Mouse (Mus musculus): ENCODE measurements around the gene Rgs14.
A peak's percentile ranks its signal among the peaks of the same experiment; 100 is the strongest.

Rgs14 gene

DNA sequence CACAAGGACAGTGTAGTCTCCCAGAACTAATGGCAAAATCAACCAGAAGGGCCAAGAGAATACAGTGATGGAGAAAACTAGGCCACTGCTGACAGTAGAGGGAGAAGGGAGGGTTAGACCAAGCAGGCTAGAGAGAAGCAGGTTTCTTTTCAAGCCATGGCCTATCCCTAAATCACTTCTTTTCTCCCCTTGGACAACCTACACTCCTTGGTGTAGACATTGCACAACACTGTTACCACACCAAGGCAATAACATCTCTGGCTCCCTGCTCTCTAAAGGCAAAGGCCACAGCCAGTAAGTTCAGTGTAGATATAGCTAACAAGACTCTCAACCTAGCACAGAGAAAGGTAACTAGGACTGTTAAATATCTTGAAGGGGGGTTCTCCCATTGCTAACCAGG lies 8.4 kb upstream of the Rgs14 start:
- no peak for DNase-seq

DNA sequence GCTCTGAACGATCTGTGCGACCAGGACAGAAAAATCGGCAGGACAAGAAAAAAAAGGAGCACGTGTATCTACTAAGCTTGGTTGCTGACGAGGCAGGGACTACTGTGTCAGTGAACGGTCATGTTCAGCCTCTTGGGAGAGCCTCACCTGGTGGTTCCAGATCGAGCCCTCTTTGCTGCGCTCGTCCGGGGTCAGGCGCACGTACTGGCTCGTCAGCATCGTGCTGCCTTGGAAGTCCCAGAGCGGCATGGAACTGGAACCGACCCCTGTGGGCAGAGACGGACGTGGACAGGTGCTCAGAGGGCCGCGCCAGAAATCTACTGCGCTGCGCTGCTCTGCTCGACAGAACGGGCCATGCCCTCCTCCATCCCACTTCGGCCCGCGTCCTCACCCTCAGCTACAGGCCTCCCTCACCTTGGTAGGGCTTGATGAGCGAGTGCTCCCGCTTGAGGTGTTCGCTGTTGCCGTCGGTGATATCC lies 7.5 kb upstream of the Rgs14 start:
- DNase-seq: no peak

DNA sequence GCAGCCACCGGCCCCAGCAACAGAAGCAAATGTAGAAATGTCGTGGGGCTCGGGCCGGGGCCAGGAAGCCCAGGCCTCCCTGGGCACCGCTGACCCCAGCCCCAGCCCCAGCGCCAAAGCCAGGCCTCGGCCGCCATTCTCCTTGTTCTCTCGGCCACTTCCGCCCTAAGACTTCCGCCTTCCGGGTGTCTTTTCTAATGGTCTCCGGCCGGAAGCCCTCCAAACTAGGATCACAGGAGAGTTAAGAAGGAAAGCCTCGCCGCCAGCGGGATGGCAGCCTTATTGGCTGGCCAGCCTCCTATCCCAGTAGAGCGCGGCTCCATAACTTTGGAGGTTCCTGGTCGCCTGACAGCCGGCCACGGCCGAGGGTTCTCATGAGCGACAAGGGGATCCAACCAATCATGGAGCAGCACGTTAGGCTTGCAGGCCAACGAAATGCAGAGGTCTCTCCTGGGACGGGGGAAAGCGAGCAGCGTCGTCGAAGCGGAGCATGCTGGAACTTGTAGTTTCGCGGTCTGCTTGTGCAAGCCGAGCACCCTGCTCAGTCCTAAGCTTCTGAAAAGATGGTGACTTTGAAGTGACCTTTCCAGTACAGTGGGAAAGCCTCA lies 7.0 kb upstream of the Rgs14 start, which contains the start of gene Lman2:
TSS of gene Lman2 (minus strand) at position 331 of the 608 bp plus-strand sequence.
- peak; percentile 97 for DNase-seq

DNA sequence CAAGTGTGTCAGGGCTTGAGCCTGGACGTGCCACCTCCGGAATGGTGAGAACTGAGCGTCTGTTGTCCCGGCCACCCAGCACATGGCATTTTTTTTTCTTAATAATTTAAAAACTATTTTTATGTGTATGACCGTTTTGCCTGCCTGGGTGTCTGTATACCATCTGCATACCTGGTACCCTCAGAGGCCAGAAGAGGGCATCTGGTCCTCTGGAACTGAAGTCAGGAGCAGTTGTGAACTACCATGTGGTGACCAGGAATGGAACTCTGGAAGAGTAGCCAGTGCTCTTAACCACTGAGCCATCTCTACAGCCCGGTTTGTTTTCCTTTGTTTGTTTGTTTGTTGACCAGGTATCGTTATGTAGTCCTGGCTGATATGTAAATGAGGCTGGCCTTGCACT lies 1.1 kb upstream of the Rgs14 start:
- DNase-seq: no peak

DNA sequence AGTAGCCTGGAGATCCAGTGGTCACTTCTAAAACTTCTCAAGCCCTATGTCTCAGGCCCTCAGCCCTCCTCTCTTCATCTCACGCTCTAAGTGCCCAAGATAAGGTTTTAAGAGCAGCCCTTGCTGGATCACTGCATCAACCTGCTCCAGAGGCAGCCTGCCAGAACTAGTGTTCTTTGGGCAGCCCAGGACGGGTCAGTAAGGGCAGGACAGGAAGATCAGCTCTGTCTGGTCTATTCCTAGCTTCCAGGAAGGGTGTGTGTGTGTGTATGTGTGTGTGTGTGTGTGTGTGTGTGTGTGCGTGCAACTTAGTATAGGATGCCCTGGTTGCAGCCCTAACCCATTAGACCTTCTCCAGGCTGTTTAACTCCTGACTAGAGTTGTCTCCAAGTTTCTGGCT lies 702 bp downstream of the Rgs14 start:
- DNase-seq: peak; percentile 61

DNA sequence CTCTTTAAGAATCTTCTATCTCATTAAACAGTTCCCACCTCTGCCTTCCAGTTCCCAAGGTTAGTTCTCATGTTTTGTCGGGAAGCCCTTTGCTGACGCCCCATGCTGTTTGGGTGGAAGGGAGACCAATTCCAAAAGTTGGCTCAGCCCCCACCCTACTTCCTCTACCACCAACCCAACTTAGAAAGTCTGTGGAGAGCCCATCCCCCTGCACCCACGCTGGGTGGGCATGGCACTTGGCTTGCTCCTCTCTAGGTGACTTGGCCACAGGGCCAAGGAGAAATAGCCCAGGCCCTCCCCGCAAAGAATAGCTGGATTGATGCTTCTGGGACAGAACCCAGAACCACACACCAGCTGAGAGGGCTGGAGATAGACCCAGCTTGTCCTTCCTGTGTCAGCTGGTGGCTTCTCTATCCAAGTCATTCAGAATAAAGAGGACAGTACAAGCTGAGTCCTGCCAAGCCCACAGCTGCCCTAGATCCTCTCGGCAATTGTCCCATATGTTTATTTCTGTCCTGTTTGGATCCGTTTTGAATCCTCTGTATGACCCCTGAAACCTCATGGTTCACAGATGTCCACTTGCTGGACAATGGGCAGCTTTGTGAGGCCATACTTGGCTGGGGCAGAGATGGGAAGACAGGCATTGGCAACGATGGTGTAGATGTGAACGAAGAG lies 1.6 kb downstream of the Rgs14 start:
- no peak for DNase-seq

DNA sequence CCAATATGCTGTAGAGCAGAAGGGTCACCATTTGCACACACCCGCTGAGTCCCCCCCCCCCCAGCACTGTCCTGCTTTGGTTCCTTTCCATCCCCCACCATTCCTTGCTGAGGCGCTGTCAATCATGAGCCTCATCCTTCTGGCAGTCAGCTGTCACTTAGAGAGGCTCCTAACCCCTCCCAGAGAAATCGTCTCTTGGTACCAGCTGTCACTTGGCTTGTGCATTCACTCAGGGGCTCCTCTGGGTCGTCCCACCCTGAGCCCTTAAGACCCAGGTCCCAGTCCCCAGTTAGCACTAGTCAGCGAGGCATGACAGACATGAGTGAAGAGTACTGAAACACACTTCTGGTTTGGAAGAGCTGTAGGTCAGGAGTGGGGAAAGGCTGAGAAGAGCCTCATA lies 2.2 kb downstream of the Rgs14 start:
- no peak for DNase-seq

DNA sequence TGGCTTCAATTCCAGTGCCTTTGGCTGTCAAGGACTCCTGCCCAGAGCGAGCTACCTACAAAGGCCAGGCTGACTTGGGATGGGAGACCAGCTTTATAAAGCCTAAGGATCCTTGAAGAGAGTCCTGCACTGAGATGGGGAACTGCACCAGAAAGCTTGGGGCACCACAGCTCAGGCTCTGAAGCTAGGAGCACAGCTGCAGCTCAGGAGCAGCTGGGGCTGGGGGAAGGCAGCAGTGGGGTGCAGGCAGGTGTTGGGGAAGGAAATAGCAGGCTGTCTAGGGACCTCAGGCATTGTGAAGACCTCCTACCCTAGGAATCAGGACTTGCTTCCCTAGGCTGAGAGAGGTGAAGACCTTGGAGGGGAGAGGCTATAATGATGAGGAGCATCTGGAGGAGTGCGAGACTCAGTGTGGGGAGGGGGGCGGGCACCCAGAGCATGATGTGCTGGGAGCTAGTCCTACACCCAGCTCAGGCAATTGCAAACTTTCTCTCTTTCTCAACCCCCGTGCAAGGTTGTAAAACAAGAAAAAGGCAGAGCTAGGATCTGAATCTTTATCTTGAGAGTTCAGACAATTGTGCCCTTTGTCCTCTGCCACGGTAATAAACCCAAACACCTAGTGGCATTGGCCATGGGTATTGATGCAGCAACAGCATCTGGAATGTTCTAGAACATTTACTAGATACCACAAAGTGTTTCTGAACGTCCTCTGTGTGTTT lies 4.8 kb downstream of the Rgs14 start:
- DNase-seq: no peak

DNA sequence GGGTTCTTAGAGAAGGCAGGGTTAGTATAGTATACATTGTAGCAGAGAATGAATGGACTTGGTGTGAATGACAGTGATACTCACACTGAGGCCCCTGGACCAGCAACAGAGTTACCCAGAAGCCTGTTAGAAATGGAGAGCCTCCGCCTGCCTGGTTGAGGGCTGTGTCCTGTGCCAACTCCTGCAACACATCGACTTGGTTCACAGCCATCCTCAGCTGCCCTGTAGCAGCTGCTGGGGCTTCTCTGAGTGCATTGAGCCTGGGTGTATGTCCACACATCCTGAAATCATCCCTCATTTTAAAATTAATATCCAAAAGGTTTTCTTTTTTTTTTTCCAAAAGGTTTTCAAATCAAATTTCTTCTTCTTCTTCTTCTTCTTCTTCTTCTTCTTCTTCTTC lies 6.3 kb downstream of the Rgs14 start:
- DNase-seq: no peak

DNA sequence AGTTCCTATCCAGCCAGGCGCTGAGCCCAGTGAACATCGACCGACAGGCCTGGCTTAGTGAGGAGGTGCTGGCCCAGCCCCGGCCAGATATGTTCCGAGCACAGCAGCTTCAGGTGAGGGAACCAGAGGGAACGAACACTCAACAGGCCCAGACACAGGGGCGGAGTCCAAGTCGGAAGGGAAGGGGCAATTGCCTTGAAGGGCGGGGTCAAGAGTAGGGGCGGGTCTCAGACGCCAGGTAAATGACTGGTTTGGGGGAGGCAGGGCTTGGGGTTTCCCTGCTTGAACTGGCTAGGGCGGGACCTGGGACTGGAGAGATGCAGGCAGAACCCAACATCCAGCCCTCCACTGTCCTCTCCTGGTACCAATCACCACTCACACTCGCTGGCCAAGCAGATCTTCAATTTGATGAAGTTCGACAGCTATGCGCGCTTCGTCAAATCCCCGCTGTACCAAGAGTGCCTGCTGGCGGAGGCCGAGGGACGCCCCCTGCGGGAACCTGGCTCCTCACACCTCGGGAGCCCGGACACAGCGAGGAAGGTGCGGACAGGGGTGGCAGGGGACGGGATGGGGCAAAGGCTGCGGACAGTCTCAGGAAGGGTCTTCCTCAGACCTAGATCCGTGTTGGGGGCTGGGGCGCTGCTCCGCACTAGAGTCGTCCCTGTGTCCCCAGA lies 9.5 kb downstream of the Rgs14 start:
- peak; percentile 47 for DNase-seq

DNA sequence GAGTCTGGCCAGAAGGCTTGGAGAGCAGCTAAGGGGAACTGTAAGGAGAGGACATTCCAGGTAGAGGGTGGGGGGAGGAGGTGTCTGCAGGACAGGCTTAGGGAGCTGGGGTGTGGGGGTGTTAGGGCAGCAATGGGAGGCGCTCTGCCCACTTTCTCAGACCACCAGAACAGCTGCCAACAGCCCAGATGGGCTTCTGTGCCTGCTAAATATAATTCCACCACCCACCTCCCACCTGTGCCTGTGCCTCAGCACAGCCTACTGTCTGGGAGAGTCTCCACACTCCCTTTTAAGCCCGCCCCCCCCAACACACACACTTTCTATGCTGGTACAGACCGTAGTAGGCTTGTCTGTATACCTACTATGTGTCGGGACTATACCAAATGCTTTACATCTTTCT lies 12.3 kb downstream of the Rgs14 start:
- no peak for DNase-seq

DNA sequence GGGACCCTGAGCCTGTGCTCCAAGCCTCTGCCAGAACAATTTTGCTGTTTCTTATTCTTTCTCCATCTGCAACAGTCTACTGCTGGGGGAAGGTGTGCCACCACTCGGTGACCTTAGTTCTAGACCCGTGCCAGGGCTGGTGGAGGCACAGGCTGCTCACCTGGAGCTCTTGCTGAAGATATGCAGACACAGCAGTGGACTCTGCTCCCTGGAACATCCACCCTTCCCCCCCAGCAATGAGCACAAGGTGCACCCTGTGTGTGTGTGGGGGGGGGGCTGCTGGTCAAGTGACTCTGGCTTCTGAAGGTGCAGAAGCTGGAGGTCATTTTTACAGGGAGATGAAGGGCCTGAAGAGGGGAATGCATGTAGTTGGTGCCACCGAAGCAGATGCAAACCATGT lies 21.1 kb downstream of the Rgs14 start:
- DNase-seq: peak; percentile 80

DNA sequence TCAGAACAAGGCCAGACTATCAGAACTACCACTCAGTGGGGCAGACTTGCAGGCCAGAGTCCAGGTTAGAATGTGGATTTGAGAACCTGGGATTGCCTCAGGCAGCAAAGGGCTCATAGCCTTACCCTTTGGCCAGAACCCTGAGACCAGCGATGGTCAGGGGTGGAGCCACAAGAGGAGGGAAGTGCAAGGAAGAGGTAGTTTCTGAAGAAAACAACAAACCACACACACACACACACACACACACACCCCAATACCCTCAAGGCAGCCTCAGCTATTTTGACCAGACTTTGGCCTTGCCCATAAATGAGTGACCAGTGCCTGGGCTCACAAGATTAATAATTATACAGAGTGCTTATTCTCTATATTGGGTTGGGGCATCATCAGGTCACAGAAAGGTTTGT lies 22.1 kb downstream of the Rgs14 start:
- peak; percentile 74 for DNase-seq

DNA sequence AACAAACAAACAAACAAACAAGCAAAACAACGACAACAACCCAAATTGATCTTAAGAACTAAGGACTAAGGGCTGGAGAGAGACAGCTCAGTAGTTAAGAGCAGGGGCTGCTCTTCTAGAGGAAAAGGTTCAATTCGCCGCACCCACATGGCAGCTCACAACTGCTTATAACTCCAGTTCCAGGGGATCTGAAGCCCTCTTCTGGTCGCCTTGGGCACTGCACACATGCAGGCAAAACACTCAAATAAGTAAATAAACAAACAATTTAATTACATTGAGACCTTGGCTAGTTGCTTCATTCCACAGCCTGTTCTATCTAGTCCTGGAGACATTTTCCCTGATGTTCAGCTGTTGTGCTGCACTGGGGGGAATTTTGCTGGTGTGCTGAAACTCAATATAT lies 23.4 kb downstream of the Rgs14 start:
- no peak for DNase-seq

DNA sequence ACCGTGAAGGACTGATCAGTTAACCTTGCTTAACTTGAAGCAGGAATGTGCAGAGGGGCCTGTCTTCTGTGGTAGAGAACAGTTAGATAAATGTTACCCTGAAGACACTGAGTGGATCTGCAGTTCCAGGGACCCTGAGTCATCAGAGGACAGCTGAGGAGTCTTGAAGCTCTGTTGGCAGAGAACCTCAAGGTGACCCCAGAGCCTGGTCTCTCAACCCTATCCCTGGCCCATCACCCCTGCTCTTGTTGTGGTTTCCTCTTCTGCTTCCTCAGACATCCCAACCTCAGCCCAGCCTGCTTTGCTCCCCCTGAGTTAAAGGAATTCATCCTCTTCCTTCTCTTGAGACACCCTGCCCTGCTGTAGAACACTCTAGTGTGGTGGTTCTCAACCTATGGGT lies 28.6 kb downstream of the Rgs14 start, which contains the start of gene Slc34a1:
TSS of gene Slc34a1 (plus strand) at position 100 of the 400 bp plus-strand sequence.
- DNase-seq: no peak

DNA sequence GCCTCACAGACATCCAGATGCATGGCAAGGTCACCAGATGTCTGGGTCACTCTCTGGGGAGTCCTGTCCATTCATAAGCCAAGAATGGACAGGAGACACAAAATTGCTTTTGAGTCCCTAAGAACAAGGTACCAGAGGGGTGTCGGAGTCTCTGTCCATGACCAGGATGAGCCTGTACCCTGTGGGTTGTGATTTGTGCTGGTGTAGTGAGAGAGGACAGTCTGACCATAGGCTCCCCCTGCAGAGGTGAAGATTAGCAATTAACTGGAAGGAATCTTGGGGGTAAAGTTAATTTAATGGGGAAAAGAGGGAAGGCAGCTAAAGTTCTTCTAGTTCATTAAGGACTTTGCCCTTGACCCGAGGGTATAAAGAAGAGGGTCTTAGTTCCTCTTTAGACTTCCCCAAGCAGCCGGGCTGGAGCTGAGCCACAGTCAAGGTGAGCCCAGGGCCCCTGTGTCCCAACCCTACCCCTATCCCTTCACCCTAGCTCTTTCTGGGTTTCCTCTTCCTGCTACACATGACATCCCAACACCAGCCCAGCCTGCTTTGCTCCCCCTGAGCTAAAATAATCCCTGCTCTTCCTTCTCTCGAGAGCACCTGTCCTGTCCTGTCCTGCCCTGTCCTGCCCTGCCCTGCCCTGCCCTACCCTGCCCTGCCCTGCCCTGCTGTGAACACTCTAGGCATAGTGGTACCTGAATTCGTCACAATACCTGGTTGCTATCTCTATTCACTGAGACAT lies 29.9 kb downstream of the Rgs14 start:
- DNase-seq: peak; percentile 69

DNA sequence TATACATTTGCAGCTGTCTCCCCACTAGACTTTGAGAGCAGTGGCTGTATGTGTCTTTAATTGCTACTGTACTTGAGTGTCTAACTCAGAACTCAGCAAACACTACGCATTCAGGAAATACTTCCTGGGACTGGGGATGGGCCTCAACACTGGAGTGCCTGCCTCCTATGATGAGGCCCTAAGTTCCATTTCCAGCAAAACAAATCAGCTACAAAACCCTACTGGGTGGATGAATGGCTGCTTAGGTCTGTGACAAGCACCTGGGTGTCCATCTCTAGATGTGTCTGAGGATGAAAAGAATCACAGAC lies 30.5 kb downstream of the Rgs14 start:
- DNase-seq: no peak

DNA sequence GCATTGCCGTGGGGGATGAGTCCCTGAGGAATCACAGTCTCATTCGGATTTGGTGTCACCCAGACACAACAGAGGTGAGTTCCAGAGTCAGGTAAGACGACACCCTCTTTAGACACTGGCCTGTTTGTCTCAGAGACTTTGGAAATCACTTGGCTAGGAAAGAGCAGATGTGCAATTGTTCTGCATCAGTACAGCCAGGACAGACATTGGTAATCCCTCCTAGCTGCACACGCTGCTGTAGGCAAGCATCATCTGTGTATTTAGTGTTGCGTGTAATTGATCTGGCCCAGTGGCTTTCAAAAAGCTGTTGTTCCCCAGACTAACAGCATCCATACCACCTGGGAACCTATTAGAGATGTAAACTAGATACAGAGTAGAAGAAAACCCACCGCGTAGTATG lies 33.7 kb downstream of the Rgs14 start:
- no peak for DNase-seq

DNA sequence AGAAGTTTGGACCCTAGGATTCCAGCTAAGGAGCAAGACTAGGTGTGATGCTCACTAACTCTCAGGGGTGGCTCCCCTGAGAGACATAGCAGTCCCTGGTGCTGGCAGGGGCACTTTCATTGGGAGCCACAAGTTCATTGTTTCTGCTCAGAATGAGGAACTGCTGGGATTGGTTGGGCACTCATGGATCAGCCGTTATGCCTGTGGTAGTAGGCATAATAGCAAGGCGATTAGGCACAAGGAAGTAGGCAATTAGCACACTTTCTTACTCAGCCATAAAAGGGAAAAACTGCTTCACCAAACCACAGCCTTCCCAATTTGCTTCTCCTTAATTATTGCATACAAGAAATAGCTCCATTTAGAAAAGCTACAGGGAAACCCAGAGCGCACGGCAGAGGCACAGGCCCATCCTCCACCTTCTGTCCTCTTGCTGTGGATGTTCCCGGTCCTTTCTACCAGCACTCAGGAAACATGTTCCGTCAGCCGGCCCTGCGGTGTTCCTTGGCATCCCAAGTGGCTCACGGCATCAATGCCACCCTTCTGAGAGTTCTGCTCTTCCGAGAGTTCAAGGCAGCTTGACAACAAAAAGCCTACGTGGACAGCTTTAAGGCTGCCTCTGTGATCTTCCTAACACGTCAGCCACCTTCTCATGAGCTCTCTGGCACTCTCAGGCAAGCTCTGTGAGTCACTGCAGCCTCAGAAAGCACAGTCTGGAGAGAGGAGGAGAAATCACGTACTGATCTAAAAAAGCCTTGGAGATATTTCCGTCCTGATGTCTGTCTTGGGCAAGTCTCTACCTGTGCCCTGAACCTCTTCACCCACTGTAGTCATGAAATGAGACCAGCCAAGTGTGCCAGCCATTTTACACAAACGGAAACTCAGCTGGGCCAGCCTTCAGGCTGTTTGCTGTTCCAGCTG lies 34.7 kb downstream of the Rgs14 start:
- peak; percentile 33 for DNase-seq

DNA sequence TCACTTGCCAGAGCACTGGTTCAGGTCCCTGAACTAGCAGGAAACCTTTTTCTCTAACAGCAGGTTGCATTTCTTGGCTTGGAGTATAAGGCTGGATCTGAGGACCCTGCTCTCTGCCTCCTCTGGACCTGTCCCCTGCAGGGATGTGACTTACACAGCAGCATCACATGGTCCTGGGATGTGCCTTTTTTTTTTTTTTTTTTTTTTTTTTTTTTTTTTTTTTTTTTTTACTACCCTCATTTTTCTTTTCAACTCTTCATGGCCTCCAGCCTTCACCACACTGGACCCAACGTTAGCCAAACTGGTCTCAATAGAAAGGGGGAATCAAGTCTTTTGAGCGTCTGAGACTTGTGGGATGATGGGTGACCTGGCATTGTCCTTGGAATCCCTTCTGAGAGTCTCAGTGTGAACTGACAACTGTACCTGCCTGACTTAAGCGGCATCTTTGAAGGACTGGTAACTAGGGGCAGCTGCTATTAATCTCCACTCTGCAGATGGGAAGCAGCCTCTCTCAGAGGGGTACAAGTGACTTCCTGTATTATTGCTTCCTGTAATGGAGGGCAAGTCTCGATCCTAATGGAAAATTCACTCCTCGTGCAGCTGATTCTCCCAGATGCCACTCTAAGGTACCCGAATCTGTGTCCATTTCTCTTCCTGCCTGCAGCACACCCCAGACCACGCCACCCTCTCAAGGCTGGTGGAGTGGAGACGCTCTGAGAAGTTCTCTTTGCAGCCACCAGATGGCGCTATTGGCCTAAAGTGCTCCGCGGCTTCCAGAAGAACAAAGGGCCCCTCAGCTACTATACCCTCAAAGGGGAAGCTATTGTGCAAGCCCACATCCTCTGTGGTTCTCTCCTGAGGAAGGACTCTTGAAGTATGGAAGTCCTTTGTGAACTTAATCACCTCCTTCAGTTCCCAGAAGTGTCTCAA lies 35.6 kb downstream of the Rgs14 start:
- peak; percentile 73 for DNase-seq

All from kidney, adult 18-20 months (tissue).